Mouse (Mus musculus) embryo, embryonic 9.5 days (tissue): Measurements from ENCODE around the gene Dync1i1.

Source experiments
- DNase-seq: peaks from one replicate; pipeline ENCODE4 v3.0.0-alpha.2; 2017; ENCODE audit errors: extremely low spot score

The Dync1i1 gene

DNA sequence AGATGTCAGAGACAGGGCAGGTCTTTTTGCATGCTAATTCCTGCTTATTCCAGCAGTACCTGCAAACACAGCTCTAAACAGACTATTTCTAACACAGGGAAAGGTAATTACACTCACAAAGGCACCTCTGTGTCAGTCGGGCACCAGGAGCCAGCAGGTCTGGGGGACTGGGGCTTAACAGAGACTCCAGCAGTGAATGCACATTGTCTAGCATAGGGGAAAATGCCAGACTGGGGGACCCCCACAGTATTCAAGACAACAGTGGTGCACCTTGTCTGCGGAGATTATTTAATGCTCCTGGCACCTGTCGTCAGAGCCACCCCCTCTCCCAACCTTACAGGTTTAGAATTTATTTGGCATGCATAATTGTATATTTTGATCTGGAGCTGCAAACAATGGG is 333.1 kb downstream of the Dync1i1 start:
- DNase-seq, result no peak

DNA sequence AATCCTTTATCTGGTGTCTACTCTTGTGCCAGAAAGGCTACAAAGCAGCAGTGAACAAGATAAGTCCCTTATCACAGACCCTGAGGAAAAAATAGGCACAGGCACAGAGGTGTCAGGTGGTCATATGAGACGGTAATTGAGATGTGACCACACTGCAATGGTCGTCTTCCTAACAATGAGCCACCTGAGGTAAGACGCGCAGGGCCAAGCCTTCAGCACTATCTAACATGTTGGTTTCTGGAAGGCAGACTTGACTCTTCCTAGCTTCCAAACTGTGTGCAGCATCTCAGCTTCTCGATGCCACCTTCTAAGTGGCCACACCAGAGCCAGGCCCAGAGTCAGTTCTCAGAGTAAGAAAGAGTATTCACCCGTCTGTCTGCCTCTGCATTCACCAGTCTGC is 341.8 kb downstream of the Dync1i1 start:
- no peak for DNase-seq

DNA sequence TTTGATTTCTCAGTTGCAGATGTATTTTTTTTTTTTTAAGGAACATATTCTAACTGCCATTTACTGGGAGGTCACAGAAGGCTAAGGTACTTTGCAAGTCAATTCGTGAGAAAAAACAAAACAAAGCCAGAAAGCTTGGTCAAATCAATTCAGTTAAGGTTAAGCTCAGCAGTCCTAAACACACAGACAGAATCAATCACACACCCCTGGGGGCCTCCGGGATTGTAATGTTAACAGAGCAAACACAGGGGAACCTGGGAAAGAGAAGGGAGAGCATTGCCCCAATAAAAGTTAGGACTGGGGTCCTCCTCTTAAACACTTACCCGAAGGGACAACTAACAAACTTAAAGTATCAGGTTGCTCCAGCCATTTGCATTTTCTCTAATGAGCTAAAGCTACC is 344.6 kb downstream of the Dync1i1 start:
- no peak for DNase-seq

DNA sequence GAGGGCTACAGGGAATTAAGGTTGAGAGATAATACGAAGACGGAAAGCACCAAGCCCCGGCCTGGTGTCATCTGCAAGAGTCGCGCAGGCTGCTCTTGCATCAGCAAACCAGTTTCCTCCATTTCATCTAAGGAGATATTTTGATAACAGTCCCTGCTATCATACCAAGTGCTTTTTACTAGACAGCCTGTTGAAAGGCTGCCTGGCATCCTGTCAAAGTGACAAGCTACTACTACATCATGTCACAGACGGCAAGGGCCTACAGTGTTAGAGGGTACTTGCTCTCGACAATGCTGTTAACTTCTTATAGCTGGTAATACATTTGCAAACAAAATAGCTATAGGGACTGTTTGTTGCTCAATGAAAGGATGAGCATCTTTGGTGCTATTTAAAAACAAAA is 345.6 kb downstream of the Dync1i1 start:
- no peak for DNase-seq

DNA sequence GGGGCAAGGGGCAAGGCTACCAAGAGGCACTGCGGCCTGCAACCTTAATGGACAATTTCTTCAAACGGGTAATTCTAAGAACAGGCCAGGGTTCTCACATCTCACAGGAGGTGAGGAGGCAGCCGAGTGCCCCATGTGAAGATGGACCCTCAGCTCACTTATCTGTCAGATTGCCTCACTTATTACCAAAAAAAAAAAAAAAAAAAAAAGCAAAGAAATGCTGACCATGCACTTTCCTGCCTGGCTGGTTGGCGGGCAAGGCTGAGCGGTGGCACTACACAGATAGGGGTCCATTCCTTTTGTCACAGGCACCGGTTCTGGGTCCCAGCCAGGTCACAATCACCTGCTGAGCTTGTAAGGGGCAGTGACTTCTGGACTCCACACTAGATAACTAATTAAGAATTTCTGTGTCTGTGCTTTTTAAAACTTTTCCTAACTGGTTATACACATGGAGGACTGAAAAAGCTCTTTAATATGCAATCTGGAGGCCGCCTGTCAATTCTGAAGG is 350.6 kb downstream of the Dync1i1 start:
- DNase-seq, result no peak

DNA sequence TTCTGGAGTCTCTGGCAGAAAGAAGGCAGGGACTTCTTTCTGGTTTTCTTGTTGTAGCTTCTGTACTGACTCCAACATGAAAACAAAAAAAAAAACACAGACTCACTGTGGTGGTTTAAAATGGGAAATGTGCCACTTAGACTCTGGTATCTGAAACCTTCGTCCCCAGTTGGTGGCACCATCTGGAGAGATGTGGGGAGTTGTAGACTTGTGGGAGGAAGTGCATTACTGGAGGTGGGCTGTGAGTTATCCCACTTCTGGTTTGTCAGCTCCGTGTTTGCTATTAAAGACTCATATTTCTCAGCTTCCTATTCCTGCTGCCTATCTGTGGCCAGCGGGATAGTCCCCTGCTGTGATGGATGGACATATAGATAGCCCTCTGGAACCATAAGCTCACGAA is 351.8 kb downstream of the Dync1i1 start:
- DNase-seq, result no peak
